Mouse (Mus musculus): ENCODE results near the gene Ambra1. TPM values are rescaled to one million over a fixed set of nuclear protein-coding genes. Genes with fewer than 3 reads are reported as not detected.

Ambra1 gene
- total RNA-seq, 2 experiments from 2014 or later = 55.9 to 56.3 TPM

DNA sequence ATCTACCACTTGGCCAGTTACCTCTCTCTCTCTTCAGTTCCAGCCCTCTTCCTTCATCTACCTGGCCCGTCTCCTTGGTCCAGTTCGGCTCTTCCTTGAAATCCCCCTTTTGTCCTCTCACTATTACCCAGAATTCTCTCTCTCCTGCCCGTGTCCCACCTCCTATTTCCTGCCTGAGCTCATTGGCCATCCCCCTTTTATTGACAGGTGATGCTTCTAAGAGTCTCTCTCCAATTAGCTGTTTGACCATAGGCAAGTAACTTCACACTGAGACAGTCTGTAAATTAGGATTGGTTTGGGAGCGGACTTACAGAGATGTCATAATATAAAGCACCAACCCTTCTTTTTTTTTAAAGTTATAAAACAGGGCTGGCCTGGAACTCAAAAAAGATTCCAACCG is 14.8 kb downstream of the Ambra1 start:
- Histone ChIP-seq H3K4me3 (no peak overlapping the region), H3K27ac (no peak overlapping the region)
- no peak for TF ChIP-seq CTCF (IDR thresholded peaks at IDR 0.05)
- DNase-seq (ENCODE audit: extremely low spot score in 1 of 2, low spot score in 2 of 2) = no peak
- intact Hi-C loops (cut with DNase I) = no loop called here

DNA sequence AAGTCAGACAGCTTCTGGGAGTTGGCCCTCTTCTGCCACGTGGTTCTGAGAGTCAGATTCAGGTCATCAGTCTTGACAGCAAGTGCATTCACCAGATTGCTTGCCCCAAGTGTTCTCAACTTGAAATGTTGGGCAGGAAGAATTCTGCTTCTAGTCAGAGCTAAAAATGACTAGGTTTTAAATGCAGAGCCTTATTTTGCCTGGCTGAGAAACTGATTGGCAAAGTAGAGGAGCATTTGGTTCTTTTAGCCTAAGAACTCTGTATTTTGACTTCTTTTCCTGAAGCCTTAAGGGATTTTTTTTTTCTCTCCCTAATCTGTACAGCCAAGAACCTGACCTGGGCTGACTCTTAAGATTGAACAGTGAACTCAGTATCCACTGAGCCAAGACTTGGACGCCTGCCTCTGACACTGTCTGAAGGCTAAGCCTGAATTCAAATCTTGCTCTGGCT is 19.9 kb downstream of the Ambra1 start:
- TF ChIP-seq CTCF (IDR thresholded peaks at IDR 0.05) = no peak
- Histone ChIP-seq H3K27ac (peak overlapping the region; percentile 63; the same call in 1 of the 2 replicates), H3K4me3 (no peak overlapping the region)
- no peak for DNase-seq (ENCODE audit: extremely low spot score in 1 of 2, low spot score in 2 of 2)
- intact Hi-C loops (cut with DNase I) = no loop called here

DNA sequence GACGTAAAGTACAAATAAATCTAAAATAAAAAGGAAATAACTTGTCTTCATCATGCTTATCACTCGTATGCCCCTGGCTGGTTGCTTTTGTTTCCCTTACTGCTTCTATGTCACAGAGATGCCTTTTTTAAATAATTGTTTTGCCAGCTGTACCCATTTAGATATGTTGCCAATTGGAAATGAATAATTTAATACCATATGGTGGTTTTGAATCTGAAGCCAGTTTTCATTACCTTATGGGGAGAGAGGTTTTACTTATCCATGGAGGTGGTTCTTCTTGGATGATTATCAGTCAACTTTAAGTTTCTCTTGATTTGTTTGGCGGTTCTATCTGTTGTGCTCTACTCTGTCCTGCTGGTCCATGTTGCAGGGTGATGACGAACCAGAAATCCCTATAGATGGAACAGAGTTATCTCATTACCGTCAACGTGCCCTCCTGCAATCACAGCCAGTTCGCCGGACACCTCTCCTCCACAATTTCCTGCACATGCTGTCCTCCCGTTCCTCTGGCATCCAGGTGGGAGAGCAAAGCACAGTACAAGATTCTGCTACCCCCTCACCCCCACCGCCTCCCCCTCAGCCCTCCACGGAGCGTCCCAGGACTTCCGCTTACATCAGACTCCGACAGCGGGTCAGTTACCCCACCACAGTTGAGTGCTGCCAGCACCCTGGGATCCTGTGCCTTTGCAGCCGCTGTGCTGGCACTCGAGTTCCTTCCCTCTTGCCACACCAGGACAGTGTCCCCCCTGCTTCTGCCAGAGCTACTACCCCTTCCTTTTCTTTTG is 42.2 kb downstream of the Ambra1 start:
- intact Hi-C loops (cut with DNase I) = loop anchor here (10.0 kb wide), 1 partner anchor 283 kb away; no protein-coding TSS in a partner anchor
- Histone ChIP-seq H3K4me3 (no peak overlapping the region), H3K27ac (no peak overlapping the region; the same call in 1 of the 2 replicates)
- no peak for TF ChIP-seq CTCF (IDR thresholded peaks at IDR 0.05)
- DNase-seq (ENCODE audit: extremely low spot score in 1 of 2, low spot score in 2 of 2) = no peak

DNA sequence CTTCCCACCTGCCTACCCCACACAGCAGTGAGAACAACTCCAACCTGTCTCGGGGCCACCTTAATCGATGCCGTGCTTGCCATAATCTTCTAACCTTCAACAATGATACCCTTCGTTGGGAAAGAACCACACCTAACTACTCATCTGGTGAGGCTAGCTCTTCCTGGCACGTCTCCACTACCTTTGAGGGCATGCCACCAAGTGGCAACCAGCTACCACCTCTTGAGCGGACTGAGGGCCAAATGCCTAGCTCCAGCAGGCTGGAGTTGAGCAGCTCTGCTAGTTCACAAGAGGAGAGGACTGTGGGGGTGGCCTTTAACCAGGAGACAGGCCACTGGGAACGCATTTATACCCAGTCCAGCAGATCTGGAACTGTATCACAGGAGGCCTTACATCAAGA is 43.4 kb downstream of the Ambra1 start:
- Histone ChIP-seq H3K4me3 (no peak overlapping the region), H3K27ac (peak overlapping the region; percentile 61)
- intact Hi-C loops (cut with DNase I) = loop anchor here (10.0 kb wide), 1 partner anchor 281 kb away; no protein-coding TSS in a partner anchor
- DNase-seq (ENCODE audit: extremely low spot score in 1 of 2, low spot score in 2 of 2) = no peak
- TF ChIP-seq CTCF (IDR thresholded peaks at IDR 0.05) = no peak

DNA sequence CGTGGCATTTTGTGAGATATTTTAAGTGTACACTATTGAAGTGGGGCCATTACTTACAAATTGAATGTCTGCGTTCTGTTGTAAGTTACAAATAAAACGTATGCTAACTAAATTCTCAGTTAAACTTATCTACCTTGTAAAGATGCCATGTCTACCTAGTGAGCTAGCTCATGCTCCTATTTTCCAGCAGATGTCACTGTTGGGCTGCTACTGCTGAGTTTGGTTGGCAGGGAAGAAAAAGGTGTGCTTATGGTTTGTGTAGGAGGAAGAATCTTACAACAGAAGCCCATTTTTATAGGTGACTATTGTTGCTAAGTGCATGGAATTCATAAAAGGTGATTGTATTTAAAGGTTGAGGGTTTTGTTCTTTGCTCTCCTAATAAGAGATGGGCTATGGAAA is 49.2 kb downstream of the Ambra1 start:
- Histone ChIP-seq H3K4me3 (no peak overlapping the region), H3K27ac (no peak overlapping the region)
- intact Hi-C loops (cut with DNase I) = loop anchor here (2.0 to 10.0 kb wide), 2 partner anchors 146 to 276 kb away; no protein-coding TSS in a partner anchor
- peak; percentile 84 for TF ChIP-seq CTCF (IDR thresholded peaks at IDR 0.05)
- DNase-seq (ENCODE audit: extremely low spot score in 1 of 2, low spot score in 2 of 2) = no peak

DNA sequence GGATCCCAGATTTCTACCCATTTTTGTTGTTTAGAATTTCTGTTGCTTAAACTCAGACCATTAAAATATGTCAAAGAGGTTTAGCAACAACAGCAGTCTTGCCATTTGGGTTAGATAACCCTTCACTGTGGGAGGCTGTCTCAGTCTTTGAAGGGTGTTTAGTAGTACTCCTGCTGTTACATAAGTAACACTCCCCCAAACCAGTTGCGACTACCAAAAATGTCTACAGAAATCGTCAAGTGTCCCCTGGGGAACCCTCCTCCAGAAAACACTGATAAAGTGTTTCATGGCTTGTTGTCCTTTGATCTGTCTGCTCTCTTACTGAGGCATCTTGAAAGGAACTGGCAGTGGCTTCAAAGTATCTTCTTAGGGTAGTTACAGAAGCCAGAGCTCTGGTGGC is 61.7 kb downstream of the Ambra1 start:
- TF ChIP-seq CTCF (IDR thresholded peaks at IDR 0.05) = no peak
- Histone ChIP-seq H3K27ac (0 out of 2 replicates have a peak overlapping the region, but pooled peaks have one; percentile 20), H3K4me3 (no peak overlapping the region)
- no peak for DNase-seq (ENCODE audit: extremely low spot score in 1 of 2, low spot score in 2 of 2)
- intact Hi-C loops (cut with DNase I) = no loop called here

DNA sequence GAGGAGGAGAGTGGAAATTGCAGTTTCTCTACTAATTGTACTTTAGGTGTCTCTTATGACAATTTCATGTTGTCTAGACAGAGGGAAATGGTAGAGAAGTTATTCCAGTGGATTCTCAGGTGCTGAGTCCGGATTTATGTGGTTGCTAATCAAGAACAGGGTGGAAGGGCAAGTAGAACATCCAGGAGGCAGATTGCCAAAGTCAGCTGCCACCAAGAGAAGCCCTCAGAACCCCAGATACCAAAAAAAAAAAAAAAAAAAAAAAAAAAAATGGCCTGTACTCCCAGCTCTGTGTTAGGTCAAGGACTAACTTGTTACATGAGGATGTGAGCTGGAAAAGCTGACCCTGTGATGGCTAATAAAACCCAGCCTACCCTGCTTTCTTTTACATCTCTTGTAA is 62.4 kb downstream of the Ambra1 start:
- no peak for DNase-seq (ENCODE audit: extremely low spot score in 1 of 2, low spot score in 2 of 2)
- no peak overlapping the region for H3K4me3 ChIP-seq
- no peak for TF ChIP-seq CTCF (IDR thresholded peaks at IDR 0.05)
- no peak overlapping the region for H3K27ac ChIP-seq
- intact Hi-C loops (cut with DNase I) = no loop called here

DNA sequence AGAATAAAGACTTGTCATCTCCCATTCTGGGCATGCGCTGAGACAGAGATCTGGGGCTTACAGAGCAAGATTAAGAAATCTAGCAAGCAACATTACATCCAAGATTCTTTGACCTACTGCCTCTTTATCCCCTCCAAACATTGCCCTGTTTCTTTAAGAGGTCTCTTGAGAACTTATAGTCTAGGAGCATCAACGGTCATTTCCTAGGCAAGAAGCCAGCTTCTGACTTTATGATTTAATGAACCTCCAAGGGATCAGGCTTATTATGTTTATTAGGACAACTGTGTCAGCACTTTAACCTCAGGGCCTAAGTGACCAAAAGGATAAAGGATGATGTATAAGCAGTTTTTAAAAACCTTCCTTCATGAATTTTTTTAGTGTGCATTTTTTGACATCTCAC is 64.5 kb downstream of the Ambra1 start:
- H3K27ac ChIP-seq = no peak overlapping the region
- DNase-seq (ENCODE audit: extremely low spot score in 1 of 2, low spot score in 2 of 2) = no peak
- intact Hi-C loops (cut with DNase I) = no loop called here
- no peak overlapping the region for H3K4me3 ChIP-seq
- TF ChIP-seq CTCF (IDR thresholded peaks at IDR 0.05) = no peak

DNA sequence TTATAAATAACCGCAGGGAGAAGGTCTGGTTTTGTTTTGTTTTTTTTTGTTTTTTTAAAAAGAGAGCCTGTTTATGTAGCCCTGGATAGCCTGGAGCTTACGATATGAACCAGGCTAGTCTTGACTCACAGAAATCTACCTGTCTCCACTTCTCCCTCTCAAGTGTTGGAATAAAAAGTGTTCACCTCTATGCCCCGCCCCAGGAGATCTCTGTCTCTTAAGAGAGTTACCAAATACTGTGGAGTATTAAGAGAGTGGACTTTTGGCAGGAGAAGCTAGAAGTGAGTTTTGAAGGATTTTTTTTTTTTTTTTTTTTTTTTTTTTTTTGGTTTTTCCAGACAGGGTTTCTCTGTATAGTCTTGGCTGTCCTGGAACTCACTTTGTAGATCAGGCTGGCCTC is 65.2 kb downstream of the Ambra1 start:
- no peak for TF ChIP-seq CTCF (IDR thresholded peaks at IDR 0.05)
- Histone ChIP-seq H3K27ac (no peak overlapping the region), H3K4me3 (no peak overlapping the region)
- DNase-seq (ENCODE audit: extremely low spot score in 1 of 2, low spot score in 2 of 2) = no peak
- intact Hi-C loops (cut with DNase I) = no loop called here

DNA sequence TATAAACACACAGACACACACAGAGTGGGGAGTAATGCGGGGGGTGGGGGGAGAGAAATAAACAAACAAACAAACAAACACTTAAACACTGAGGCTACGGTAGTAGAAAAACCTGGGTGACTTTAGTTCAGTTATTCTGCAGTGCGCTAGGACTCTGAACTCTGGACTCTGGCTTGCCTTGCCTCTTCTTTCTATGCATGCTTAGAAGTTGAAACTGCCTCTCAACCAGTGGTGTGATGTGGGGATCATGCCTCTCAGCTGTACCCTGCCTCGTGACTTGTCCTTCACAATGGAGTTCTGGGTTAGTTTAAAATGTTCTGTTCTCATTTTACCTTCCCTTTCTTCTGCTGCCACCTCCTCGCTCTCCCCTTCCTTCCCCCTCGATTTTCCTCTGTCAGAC is 81.5 kb downstream of the Ambra1 start:
- intact Hi-C loops (cut with DNase I) = no loop called here
- no peak for DNase-seq (ENCODE audit: extremely low spot score in 1 of 2, low spot score in 2 of 2)
- Histone ChIP-seq H3K27ac (no peak overlapping the region), H3K4me3 (no peak overlapping the region)
- TF ChIP-seq CTCF (IDR thresholded peaks at IDR 0.05) = no peak

DNA sequence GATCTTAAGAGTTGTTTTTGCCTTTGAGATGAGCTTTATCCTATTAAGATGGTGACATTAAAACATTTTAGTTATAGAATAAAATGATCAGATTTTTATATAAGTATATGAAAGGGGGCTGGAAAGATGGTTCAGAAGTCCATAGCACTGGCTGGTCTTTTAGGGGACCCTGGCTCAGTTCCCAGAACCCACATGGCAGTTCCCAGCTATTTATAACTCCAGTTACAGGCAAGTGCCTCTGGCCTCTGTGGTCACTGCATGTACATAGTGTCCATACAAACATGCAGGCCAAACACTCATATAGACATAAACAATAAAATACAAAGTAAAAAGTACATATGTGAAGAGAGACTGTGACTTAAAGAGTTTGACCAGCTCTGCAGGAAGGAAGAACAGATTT is 86.8 kb downstream of the Ambra1 start:
- DNase-seq (ENCODE audit: extremely low spot score in 1 of 2, low spot score in 2 of 2) = no peak

DNA sequence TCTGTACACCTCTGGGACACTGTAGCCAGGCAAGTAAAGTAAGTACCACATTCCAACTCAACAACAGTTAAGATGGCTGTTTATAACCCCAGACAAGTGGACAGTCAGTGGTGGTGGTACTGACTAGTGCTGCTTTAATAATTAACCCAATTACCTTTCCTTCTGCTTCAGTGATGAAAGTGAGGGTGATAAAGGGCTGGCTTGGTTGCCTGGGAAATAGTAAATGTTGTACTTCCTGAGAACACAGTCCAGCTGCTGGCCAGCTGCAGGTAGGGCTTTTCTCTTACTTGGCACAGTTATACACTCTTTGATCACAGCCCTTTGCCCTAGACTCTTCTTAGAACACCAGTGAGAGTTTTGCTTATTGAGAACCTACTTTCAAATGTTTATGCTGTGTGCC is 102.3 kb downstream of the Ambra1 start:
- no peak overlapping the region for H3K4me3 ChIP-seq
- no peak overlapping the region for H3K27ac ChIP-seq
- intact Hi-C loops (cut with DNase I) = no loop called here
- no peak for DNase-seq (ENCODE audit: extremely low spot score in 1 of 2, low spot score in 2 of 2)
- TF ChIP-seq CTCF (IDR thresholded peaks at IDR 0.05) = no peak

More for the DNA sequence above, 86.8 kb downstream of the Ambra1 start:
- H3K4me3 ChIP-seq = no peak overlapping the region
- no peak for TF ChIP-seq CTCF (IDR thresholded peaks at IDR 0.05)
- intact Hi-C loops (cut with DNase I) = no loop called here
- no peak overlapping the region for H3K27ac ChIP-seq

DNA sequence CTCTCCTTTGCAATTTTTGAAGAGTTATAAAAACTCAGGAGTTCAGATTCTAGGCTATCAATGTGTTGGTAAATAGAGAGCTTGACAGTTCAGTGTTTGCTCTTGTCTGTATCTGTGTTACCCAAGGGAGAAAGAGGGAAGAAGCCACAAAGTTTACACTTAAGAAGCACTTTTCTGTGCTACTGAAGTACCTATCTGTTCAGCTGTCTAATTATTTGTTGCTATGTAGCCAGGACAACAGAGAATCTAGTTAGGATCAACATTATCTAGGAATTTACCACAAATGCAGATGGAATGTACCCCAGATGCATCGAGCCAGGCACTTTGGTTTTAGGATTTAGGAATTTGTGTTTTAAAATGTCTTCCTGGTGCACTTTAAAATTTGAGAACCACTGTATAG is 104.3 kb downstream of the Ambra1 start:
- no peak for TF ChIP-seq CTCF (IDR thresholded peaks at IDR 0.05)
- Histone ChIP-seq H3K4me3 (no peak overlapping the region), H3K27ac (no peak overlapping the region)
- intact Hi-C loops (cut with DNase I) = no loop called here
- DNase-seq (ENCODE audit: extremely low spot score in 1 of 2, low spot score in 2 of 2) = no peak
